Mouse (Mus musculus): Measurements from ENCODE around the gene 1700047I17Rik2.
"Not testable (repeated sequence)": the region's sequence is repeated elsewhere in the genome, so short reads cannot be mapped to it uniquely, and the experiment has no call there.

1700047I17Rik2 gene

GRCm38 (mm10) chr12:55199306-55199705 is at the start of gene 1700047I17Rik2:
Gene 1700047I17Rik2 (plus strand): TSS chr12:55199592.
- DNase-seq (ENCODE audit: low read depth, low spot score): not testable (repeated sequence)

- DNase-seq (ENCODE audit: low read depth, low spot score): not testable (repeated sequence)
Measured at GRCm38 (mm10) chr12:55154559-55155448, 44.6 kb upstream of the 1700047I17Rik2 start, which contains the start of gene Srp54b. Gene Srp54b (plus strand): TSS chr12:55155104.

- not testable (repeated sequence) for DNase-seq (ENCODE audit: low read depth, low spot score)
Measured at GRCm38 (mm10) chr12:55155449-55155783, 44.0 kb upstream of the 1700047I17Rik2 start.

GRCm38 (mm10) chr12:55167034-55167557 is 32.3 kb upstream of the 1700047I17Rik2 start:
- not testable (repeated sequence) for DNase-seq (ENCODE audit: low read depth, low spot score)

GRCm38 (mm10) chr12:55187686-55188085 is 11.7 kb upstream of the 1700047I17Rik2 start:
- DNase-seq (ENCODE audit: low read depth, low spot score): not testable (repeated sequence)

- DNase-seq (ENCODE audit: low read depth, low spot score): not testable (repeated sequence)
Measured at GRCm38 (mm10) chr12:55189127-55189526, 10.3 kb upstream of the 1700047I17Rik2 start.

GRCm38 (mm10) chr12:55199799-55200198 is 407 bp downstream of the 1700047I17Rik2 start:
- not testable (repeated sequence) for DNase-seq (ENCODE audit: low read depth, low spot score)

- not testable (repeated sequence) for DNase-seq (ENCODE audit: low read depth, low spot score)
Measured at GRCm38 (mm10) chr12:55212944-55213343, 13.6 kb downstream of the 1700047I17Rik2 start.

GRCm38 (mm10) chr12:55229626-55230519 is 30.5 kb downstream of the 1700047I17Rik2 start, which contains the start of gene Srp54c:
Gene Srp54c (plus strand): TSS chr12:55230168.
- not testable (repeated sequence) for DNase-seq (ENCODE audit: low read depth, low spot score)

GRCm38 (mm10) chr12:55230520-55230861 is 31.1 kb downstream of the 1700047I17Rik2 start:
- not testable (repeated sequence) for DNase-seq (ENCODE audit: low read depth, low spot score)

- DNase-seq (ENCODE audit: low read depth, low spot score): not testable (repeated sequence)
Measured at GRCm38 (mm10) chr12:55242243-55242642, 42.9 kb downstream of the 1700047I17Rik2 start.

GRCm38 (mm10) chr12:55261950-55262349 is 62.6 kb downstream of the 1700047I17Rik2 start:
- DNase-seq (ENCODE audit: low read depth, low spot score): not testable (repeated sequence)

GRCm38 (mm10) chr12:55263385-55263784 is 64.0 kb downstream of the 1700047I17Rik2 start:
- not testable (repeated sequence) for DNase-seq (ENCODE audit: low read depth, low spot score)

Measured in retina, adult 2 months (tissue).